Mouse (Mus musculus) ES-Bruce4 (cell line): Measurements from ENCODE around the gene Rab31. TPM values are rescaled to one million over a fixed set of nuclear protein-coding genes. Genes with fewer than 3 reads are reported as not detected.

ENCODE experiments used
- H3K27ac ChIP-seq: 2 replicates; pipeline ENCODE4 v1.5.1; 2012; ENCODE audit warnings: low read length, inconsistent platforms; ENCODE audit not compliant: insufficient read depth
- H3K27me3 ChIP-seq: 2 replicates; pipeline ENCODE4 v1.6.1; 2012; ENCODE audit warnings: mild to moderate bottlenecking, low read length, inconsistent platforms; ENCODE audit not compliant: control insufficient read depth, poor library complexity, insufficient read depth, severe bottlenecking
- H3K36me3 ChIP-seq: 2 replicates; pipeline ENCODE4 v1.6.1; 2012; ENCODE audit warnings: inconsistent platforms, mild to moderate bottlenecking, low read length, moderate library complexity; ENCODE audit not compliant: control insufficient read depth, poor library complexity, insufficient read depth, severe bottlenecking
- H3K4me1 ChIP-seq: one replicate; pipeline ENCODE4 v1.8.1; 2011; ENCODE audit warnings: low read length; ENCODE audit not compliant: control insufficient read depth, insufficient read depth
- H3K4me3 ChIP-seq: 2 replicates; pipeline ENCODE4 v1.5.1; 2011; ENCODE audit warnings: low read depth, mild to moderate bottlenecking, low read length
- H3K9ac ChIP-seq: 2 replicates; pipeline ENCODE4 v1.6.1; 2012; ENCODE audit warnings: low read depth, mild to moderate bottlenecking, inconsistent platforms; ENCODE audit not compliant: poor library complexity, severe bottlenecking
- H3K9me3 ChIP-seq: replicated peaks from 2 replicates; pipeline ENCODE4 v1.6.1; 2012; ENCODE audit warnings: mild to moderate bottlenecking, low read length, inconsistent platforms; ENCODE audit not compliant: control insufficient read depth, poor library complexity, insufficient read depth, severe bottlenecking
- CTCF ChIP-seq: IDR thresholded peaks from one replicate; pipeline ENCODE4 v1.8.1; 2011; ENCODE audit warnings: low read depth, low read length
- EP300 ChIP-seq: IDR thresholded peaks from 2 replicates; pipeline ENCODE4 v1.6.1; 2011; ENCODE audit warnings: low read depth, low read length; ENCODE audit not compliant: insufficient read depth
- POLR2A ChIP-seq: IDR thresholded peaks from one replicate; pipeline ENCODE4 v1.8.1; 2011; ENCODE audit warnings: low read length; ENCODE audit not compliant: insufficient read depth
- polyA plus RNA-seq: library from polyadenylated mRNA; stranded (reverse); fragments of >200 nt; gene quantifications from 2 replicates; pipeline ENCODE4 v1.2.4, GENCODE M21; 2011; ENCODE audit warnings: low read depth; ENCODE audit not compliant: missing spikeins, insufficient read depth, insufficient read length

Gene Rab31
- polyA plus RNA-seq, 1 experiment = 18.7 TPM

- H3K4me3 ChIP-seq = no peak overlapping the region
- H3K9me3 ChIP-seq = no peaks in the 10 kb centered on the region
Observed at GRCm38 (mm10) chr17:65618431-65618830, 154.1 kb downstream of the Rab31 start.

GRCm38 (mm10) chr17:65615678-65616077 lies 156.9 kb downstream of the Rab31 start:
- Histone ChIP-seq H3K9ac (no peak overlapping the region), H3K36me3 (no peaks in the 10 kb centered on the region), H3K9me3 (no peaks in the 10 kb centered on the region), H3K27me3 (no peaks in the 10 kb centered on the region; the same call in 1 of the 2 replicates), H3K4me3 (no peak overlapping the region), H3K4me1 (no peaks in the 10 kb centered on the region), H3K27ac (no peak overlapping the region)
- TF ChIP-seq EP300 = no peak
- TF ChIP-seq POLR2A = no peak
- TF ChIP-seq CTCF = no peak

More at GRCm38 (mm10) chr17:65618431-65618830, 154.1 kb downstream of the Rab31 start:
- Histone ChIP-seq H3K9ac (no peak overlapping the region), H3K27me3 (no peaks in the 10 kb centered on the region; the same call in 1 of the 2 replicates), H3K4me1 (no peaks in the 10 kb centered on the region), H3K36me3 (no peaks in the 10 kb centered on the region), H3K27ac (no peak overlapping the region)
- TF ChIP-seq EP300 (no peak), POLR2A (no peak), CTCF (no peak)

GRCm38 (mm10) chr17:65614431-65614830 lies 158.1 kb downstream of the Rab31 start:
- Histone ChIP-seq H3K36me3 (no peaks in the 10 kb centered on the region), H3K9ac (peak overlapping the region; percentile 99), H3K4me3 (peak overlapping the region; percentile 83), H3K4me1 (no peaks in the 10 kb centered on the region), H3K9me3 (no peaks in the 10 kb centered on the region), H3K27me3 (no peaks in the 10 kb centered on the region; the same call in 1 of the 2 replicates), H3K27ac (peak overlapping the region; percentile 100)
- TF ChIP-seq CTCF (no peak), POLR2A (no peak), EP300 (no peak)

GRCm38 (mm10) chr17:65613463-65614412 lies 158.8 kb downstream of the Rab31 start, which contains the start of gene Vapa:
TSS of gene Vapa (minus strand) at chr17:65613555.
- H3K4me3 ChIP-seq = peak within 1 kb of the TSS; percentile 95

GRCm38 (mm10) chr17:65613142-65613462 lies 159.4 kb downstream of the Rab31 start:
- peak overlapping the region; percentile 95 for H3K4me3 ChIP-seq
- H3K9me3 ChIP-seq = no peaks in the 10 kb centered on the region
- H3K27me3 ChIP-seq = no peaks in the 10 kb centered on the region; the same call in 1 of the 2 replicates
- H3K9ac ChIP-seq = peak overlapping the region; percentile 99
- no peaks in the 10 kb centered on the region for H3K4me1 ChIP-seq
- H3K27ac ChIP-seq = peak overlapping the region; percentile 86
- no peak for TF ChIP-seq POLR2A
- TF ChIP-seq EP300 = no peak
- TF ChIP-seq CTCF = no peak
- H3K36me3 ChIP-seq = no peaks in the 10 kb centered on the region

More at GRCm38 (mm10) chr17:65613463-65614412, 158.8 kb downstream of the Rab31 start, which contains the start of gene Vapa:
- Histone ChIP-seq H3K4me1 (no peaks in the 10 kb centered on the region), H3K9ac (peak within 1 kb of the TSS; percentile 99), H3K27me3 (no peaks in the 10 kb centered on the region; the same call in 1 of the 2 replicates), H3K27ac (peak within 1 kb of the TSS; percentile 100), H3K36me3 (no peaks in the 10 kb centered on the region), H3K9me3 (no peaks in the 10 kb centered on the region)
- TF ChIP-seq CTCF (no peak), EP300 (peak; percentile 80), POLR2A (peak; percentile 58)
